Mouse (Mus musculus): ENCODE results near the gene Ccdc50.

DNA sequence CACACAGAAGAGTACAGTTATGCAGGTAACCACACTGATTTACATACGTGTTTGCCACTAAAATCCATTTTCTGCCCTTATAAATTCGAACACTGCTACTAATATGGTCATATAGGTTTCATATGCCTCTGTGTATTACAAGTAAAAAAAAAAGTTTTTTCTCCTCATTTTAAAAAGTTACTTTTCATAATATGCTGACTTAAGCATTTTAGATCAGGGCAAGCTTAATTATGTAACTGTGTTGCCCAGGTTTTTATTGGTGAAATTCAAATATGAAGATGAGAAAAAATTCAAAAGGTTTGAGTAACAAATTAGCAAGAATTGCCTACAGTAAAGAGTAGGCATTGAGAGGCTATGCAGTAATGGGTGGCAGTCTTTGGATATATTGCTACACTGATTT, 62.0 kb downstream of the Ccdc50 start:
- no peak for TF ChIP-seq CTCF (IDR thresholded peaks at IDR 0.05; ENCODE audit: low read depth)
- TF ChIP-seq EP300 (IDR thresholded peaks at IDR 0.05; ENCODE audit: low read depth): no peak
